Mouse (Mus musculus) spleen, postnatal 4 days (tissue): Measurements from ENCODE around the gene Fam214a.

Experiments used
- DNase-seq, 2 experiments: peaks; one replicate each; pipeline ENCODE4 v3.0.0; 2022; ENCODE audit warnings: low spot score in 2 of 2

The Fam214a gene

GRCm38 (mm10) chr9:75025689-75026088 lies 73.0 kb downstream of the Fam214a start:
- no peak for DNase-seq

GRCm38 (mm10) chr9:75032408-75032807 lies 79.7 kb downstream of the Fam214a start:
- DNase-seq = no peak

- no peak for DNase-seq
Observed at GRCm38 (mm10) chr9:75033141-75033540, 80.5 kb downstream of the Fam214a start.

- no peak for DNase-seq
Observed at GRCm38 (mm10) chr9:75034691-75035090, 82.0 kb downstream of the Fam214a start.

GRCm38 (mm10) chr9:75035944-75036343 lies 83.3 kb downstream of the Fam214a start:
- DNase-seq = no peak

- DNase-seq = peak; percentile 73 to 88
Observed at GRCm38 (mm10) chr9:75037451-75038356, 85.0 kb downstream of the Fam214a start, which contains the start of gene Arpp19. Arpp19 (plus strand) TSS chr9:75037614.

- no peak for DNase-seq
Observed at GRCm38 (mm10) chr9:75038357-75038688, 85.6 kb downstream of the Fam214a start.

GRCm38 (mm10) chr9:75040566-75040965 lies 87.9 kb downstream of the Fam214a start:
- no peak for DNase-seq

GRCm38 (mm10) chr9:75041840-75042525 lies 89.3 kb downstream of the Fam214a start:
- DNase-seq = peak in 1 of 2 experiments; percentile 38

- DNase-seq = peak in 1 of 2 experiments; percentile 34
Observed at GRCm38 (mm10) chr9:75043191-75043590, 90.5 kb downstream of the Fam214a start.

- DNase-seq = no peak
Observed at GRCm38 (mm10) chr9:75047079-75047478, 94.4 kb downstream of the Fam214a start.

GRCm38 (mm10) chr9:75049100-75049499 lies 96.4 kb downstream of the Fam214a start:
- peak in 1 of 2 experiments; percentile 40 for DNase-seq

GRCm38 (mm10) chr9:75050003-75050402 lies 97.3 kb downstream of the Fam214a start:
- peak; percentile 57 to 74 for DNase-seq

- peak in 1 of 2 experiments; percentile 15 for DNase-seq
Observed at GRCm38 (mm10) chr9:75051841-75052240, 99.2 kb downstream of the Fam214a start.

GRCm38 (mm10) chr9:75055046-75055445 lies 102.4 kb downstream of the Fam214a start:
- DNase-seq = no peak

- no peak for DNase-seq
Observed at GRCm38 (mm10) chr9:75064678-75065331, 112.1 kb downstream of the Fam214a start.

- no peak for DNase-seq
Observed at GRCm38 (mm10) chr9:75070457-75071028, 117.9 kb downstream of the Fam214a start, which contains the start of gene Myo5a. Myo5a (plus strand) TSS chr9:75071015.

- DNase-seq = peak; percentile 72 to 88
Observed at GRCm38 (mm10) chr9:75071029-75071705, 118.5 kb downstream of the Fam214a start.

- peak; percentile 30 to 68 for DNase-seq
Observed at GRCm38 (mm10) chr9:75071706-75072192, 119.1 kb downstream of the Fam214a start.

- no peak for DNase-seq
Observed at GRCm38 (mm10) chr9:75072361-75072760, 119.7 kb downstream of the Fam214a start.

GRCm38 (mm10) chr9:75077191-75077590 lies 124.5 kb downstream of the Fam214a start:
- DNase-seq = no peak
